Mouse (Mus musculus) splenic B cell, adult 2 months (primary cell): ENCODE data around the gene Orai2.

Source experiments
- DNase-seq: peaks from one replicate; pipeline ENCODE4 v3.0.0-alpha.2; 2011; ENCODE audit warnings: low read depth, low spot score
- H3K27me3 ChIP-seq: 2 replicates; pipeline ENCODE4 v1.6.1; 2012; ENCODE audit warnings: mild to moderate bottlenecking, low read length, moderate library complexity, mixed read lengths; ENCODE audit not compliant: control insufficient read depth, poor library complexity, insufficient read depth, severe bottlenecking
- H3K36me3 ChIP-seq: 2 replicates; pipeline ENCODE4 v1.6.1; 2012; ENCODE audit warnings: mild to moderate bottlenecking, low read length, moderate library complexity, mixed read lengths; ENCODE audit not compliant: control insufficient read depth, poor library complexity, insufficient read depth, severe bottlenecking

Orai2 gene

DNA sequence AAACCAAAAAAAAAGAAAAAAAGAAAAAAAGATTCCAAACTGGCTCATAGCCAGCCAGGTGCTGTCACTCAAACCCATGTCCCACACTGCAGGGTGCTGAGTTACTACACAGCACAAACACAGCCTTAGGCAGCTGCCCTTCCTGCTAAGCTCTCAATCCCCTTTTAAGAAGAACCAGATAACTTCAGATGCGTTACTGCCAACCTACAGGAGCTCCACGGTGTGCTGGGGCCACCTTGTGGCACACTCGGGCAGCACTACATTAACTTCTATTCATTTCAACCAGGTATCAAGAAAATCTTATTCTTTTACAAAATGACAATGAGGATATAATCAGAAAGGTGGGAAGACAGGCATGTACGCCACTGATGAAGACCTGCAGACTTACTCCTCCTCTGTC lies 16.2 kb upstream of the Orai2 start:
- H3K36me3 ChIP-seq: peaks cover 9% of the 10 kb centered on the region

DNA sequence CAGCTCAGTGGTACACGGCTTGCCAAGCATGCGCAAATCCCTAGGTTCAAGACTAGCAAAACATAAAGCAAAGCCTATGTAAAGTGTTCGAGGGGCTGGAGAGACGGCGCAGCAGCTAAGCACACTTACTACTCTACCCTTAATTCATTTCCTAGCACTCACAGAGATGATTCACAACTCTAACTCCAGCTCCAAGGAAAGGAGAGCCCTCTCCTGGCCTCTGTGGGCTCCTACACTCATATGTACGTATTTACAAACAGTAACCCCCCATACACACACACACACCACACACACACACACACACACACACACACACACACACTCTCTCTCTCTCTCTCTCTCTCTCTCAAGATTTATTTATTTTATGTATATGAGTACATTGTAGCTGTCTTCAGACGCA lies 13.3 kb upstream of the Orai2 start:
- no peak for DNase-seq

More for the DNA sequence above, 16.2 kb upstream of the Orai2 start:
- no peaks in the 10 kb centered on the region for H3K27me3 ChIP-seq
- DNase-seq: peak; percentile 84

DNA sequence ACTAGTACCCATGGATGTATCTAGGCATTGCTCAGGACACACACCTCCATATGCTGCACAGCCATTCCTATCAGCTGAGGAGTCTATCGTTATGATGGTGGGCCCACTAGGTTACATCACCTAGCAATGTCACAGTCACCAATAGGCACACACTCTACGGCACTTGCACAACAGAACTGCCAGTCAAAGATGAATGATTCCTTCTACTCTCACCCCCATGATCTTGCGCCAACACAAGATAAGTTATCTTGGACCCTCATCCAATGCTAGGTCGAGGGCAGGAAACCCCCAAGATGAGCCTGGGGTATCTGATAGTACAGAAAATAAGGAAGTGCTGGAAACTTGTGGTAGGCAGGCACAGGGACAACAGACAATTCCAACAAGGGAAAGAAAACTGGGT lies 12.3 kb upstream of the Orai2 start:
- no peak for DNase-seq
- Histone ChIP-seq H3K36me3 (peaks cover 7% of the 10 kb centered on the region), H3K27me3 (no peaks in the 10 kb centered on the region)

More for the DNA sequence above, 13.3 kb upstream of the Orai2 start:
- peaks cover 9% of the 10 kb centered on the region for H3K36me3 ChIP-seq
- H3K27me3 ChIP-seq: no peaks in the 10 kb centered on the region

DNA sequence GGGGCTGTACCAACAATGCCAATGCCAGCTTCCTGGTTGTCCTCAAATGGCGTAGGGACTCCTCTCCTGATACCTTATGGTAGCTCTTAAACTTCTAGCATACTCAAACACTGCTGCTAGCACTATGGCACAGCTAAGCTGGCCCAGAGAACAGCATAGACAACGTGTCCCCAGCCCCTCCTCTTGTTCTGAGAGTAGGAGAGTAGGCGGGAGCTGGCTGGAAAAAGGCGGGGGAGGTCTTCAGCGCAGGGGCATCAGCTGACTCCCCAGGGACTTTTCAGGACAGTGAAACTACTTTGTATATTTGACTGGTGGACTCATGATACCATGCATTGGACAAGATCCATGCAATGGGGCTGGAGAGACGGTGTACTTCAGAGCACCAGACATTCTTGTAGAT lies 11.5 kb upstream of the Orai2 start:
- no peaks in the 10 kb centered on the region for H3K27me3 ChIP-seq
- no peak for DNase-seq
- peaks cover 5% of the 10 kb centered on the region for H3K36me3 ChIP-seq

DNA sequence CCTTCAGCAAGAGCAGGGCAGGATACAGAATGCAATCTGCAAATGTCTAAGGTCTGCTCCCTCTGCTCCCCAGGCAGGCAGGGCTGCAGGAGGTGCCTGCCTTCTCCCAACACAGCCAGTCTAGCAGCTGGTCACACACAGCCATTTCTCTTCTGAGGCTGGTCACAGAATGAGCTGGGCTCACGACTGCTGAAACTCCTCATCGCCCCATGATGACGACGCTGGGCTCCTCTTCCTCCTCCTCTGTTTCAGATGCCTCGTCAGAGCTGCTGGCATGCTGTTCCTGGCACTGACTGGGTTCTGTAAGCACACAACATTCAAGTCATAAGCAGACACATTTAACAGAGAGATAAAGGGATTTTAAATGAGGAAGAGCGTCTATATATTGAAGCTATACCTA lies 10.7 kb upstream of the Orai2 start:
- H3K36me3 ChIP-seq: peaks cover 5% of the 10 kb centered on the region
- DNase-seq: no peak
- H3K27me3 ChIP-seq: no peaks in the 10 kb centered on the region

DNA sequence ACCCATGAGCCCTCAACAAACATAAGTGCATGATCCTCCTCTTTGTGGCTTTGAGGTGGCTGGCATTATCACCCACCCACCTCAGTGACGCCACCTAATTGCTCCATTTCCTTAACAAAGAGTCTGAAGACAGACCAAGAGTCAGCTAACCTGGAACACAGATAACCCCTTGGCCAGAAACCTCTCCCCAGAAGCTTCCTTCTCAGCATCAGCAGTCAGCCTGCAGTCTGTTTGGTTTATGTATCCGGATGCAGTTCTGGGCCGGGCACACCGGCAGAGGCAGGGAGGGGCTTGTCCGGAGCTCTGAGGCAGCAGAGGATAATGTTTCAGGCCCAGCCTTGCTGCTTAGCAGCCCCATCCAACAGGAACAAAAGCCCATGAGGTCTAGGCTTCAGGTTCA lies 9.1 kb upstream of the Orai2 start:
- no peaks in the 10 kb centered on the region for H3K27me3 ChIP-seq
- peaks cover 5% of the 10 kb centered on the region; the same call in 1 of the 2 replicates for H3K36me3 ChIP-seq
- DNase-seq: no peak

DNA sequence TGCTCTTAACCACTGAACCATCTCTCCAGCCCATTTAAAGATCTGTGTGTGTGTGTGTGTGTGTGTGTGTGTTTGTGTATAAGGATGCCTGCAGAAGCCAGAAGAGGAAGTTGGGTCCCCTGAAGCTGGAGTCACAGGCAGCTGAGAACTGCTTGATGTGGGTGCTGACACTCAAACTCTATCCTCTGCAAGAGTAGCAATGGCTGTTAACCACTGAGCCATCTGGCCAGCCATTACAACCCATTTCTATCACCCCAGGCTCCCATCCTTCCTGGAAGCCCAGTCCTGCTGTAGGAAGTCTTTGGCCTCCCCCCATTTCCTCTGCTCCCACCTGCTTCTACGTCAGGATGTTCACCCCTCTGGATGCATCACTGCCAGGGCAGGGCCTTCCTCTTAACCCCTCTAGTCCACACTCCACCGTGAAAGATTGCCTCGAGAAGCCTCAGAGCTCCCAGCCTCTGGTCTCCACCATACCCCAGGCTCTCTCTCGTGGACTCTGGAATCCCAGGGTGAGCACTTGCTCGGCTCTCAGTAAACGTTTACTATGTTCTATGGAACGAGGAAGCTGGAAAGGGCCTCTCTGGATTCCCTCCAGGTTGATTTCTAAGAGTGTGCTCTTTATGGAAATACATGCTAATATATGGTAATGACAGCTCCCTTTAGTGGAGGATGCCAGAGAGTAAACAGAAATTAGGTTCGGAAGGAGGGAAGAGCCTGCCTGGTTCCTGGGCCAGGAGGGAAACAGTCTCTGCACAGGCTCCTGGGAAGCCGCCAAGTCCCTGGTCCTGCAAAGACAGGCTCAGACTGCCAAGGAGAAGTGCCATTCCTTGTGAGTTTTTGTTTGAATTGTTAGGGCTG lies 3.3 kb upstream of the Orai2 start:
- Histone ChIP-seq H3K36me3 (no peaks in the 10 kb centered on the region), H3K27me3 (no peaks in the 10 kb centered on the region)
- peak; percentile 47 for DNase-seq

DNA sequence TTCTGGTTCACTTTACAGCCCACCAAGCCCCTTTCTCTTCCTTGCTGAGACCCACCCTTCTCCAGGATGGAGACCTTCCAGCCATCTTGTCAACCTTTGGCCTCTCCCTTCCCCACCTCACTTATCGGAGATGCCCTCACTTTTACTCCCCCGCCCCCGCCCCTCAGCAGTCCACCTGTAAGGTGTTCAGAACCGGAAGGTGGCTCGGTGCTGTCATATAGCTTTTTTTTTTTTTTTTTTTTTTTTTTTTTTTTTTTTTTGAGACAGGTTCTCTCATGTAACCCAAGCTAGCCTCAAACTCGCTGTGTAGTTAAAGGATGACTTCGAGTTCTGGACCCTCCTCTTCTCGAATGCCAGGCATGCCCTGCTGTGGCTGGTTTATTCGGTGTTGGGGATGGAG lies 2.4 kb upstream of the Orai2 start:
- DNase-seq: no peak
- Histone ChIP-seq H3K27me3 (no peaks in the 10 kb centered on the region), H3K36me3 (peaks cover 4% of the 10 kb centered on the region)

DNA sequence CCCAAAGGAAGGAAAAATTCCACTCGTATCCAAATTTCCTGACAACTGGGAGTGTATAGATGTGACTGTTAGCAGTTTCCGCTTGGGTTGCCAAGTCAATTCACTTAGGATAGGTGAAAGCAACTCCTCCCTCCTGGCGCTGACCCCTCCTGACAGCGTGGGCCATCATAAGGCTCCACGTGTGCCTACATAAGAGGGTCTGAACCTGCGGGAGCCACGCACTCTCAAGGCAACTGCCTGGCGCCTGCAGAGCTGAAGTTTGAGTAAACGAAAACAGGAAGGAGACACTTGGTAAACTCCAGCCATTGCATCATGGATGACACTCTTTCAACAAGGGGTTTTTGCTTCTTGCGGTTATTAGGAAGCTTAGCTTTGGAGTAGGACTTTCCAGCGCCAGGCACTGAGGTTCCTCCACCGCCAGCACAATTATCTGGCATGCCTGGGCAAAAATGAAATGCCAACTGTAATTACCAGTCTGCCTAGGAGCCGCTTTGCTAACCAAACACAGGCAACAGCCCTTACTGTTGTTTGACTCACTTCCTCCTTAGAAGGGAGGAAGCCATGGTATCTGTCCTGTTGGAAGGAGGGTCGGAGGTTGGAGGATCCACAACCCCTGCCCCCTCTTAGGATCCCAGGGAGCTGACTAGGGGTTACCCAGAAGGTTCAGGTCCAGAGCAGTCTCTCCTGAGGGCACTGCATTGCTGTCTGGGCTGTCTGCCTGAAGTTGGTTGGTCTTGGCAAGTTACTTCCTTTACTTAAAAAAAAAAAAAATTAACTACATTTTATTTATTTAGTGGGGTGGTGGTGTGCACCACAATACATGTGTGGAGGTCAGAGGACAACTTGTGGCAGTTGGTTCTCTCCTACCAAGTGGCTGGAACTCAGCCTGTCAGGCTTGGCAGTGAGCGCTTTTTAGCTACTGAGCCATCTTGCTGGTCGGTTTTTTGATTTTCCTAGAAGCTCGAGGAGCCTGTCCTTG lies 1.1 kb upstream of the Orai2 start:
- DNase-seq: peak; percentile 56
- H3K27me3 ChIP-seq: no peaks in the 10 kb centered on the region
- peaks cover 9% of the 10 kb centered on the region for H3K36me3 ChIP-seq

DNA sequence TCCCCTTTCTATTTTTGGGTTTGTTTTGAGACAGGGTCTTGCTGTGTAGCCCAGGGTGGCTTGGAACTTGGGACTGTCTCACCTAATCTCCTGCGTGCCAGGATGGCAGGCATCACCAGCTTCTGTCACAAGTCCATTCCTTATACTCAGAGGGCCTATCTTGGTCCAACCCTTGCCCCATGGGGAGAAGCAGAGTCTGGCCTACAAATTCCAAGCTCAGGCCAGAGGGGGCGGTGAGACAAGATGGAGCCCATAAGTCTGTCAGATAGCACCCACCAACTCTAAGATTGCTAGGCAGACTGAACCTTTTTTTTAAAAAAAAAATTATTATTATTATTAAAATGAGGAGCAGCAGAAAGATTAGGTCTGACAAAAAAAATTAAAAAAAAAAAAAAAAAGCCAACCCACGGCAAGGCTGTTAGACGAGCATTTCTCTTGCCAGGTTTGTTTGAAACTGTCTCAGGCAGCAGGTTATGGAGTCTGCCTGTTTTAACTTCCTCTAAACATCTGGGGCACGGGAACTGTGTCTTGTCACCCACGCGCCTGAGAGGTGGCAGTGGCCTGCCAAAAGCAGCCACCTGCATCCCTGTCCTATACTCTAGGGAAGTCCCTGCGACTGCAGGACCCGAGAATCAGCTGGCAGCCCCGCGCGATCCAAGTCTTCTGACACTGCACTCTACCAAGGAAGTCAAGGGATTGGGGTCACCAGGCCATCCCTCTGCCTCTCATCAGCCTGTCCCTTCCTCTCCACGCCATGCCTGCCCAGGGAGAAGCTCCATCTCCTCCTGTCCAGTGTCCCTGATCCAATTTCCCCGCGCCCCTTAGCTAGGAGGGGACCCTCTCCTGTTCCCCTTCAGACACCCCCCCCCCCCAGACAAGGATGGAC lies 644 bp downstream of the Orai2 start:
- Histone ChIP-seq H3K27me3 (no peaks in the 10 kb centered on the region), H3K36me3 (peaks cover 13% of the 10 kb centered on the region)
- peak; percentile 78 for DNase-seq

DNA sequence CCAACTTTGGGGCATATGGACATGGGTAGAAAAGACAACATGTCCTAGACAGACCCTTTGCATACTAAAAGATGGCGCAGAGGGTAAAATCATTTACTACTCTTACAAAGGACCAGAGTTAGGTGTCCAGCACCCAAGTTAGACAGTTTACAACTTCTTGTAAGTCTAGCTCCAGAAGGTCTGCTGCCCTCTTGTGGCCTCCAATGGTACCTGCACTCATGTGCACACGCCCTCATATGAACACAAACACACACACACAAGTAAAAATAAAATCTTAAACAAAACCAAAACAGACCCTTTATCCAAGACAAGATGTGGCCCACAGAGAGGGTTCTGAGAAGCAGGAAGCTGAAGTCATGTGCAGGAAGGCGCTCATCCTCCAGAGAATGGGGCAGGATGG lies 2.4 kb downstream of the Orai2 start:
- DNase-seq: peak; percentile 53
- peaks cover 13% of the 10 kb centered on the region for H3K36me3 ChIP-seq

DNA sequence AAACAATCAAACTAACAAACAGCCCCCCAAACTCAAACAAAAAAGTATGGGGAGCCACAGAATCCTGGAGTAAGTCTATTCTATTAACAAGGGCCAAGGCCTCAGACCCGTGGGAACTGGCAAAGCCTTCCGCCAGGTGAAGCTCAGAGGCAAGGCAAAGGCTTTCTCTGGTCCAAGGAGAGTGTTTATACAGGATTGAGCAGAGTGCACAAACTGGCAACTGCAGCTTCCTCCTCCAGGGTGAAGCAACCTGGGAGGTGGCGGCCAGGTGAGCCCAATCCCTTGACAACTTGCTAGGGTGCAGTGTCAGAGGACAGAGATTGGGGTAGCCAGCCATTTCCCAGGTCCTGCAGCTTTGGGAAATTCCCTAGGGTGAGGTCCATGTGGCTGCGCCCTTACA lies 3.2 kb downstream of the Orai2 start:
- Histone ChIP-seq H3K36me3 (peaks cover 13% of the 10 kb centered on the region), H3K27me3 (no peaks in the 10 kb centered on the region)
- DNase-seq: no peak

More for the DNA sequence above, 2.4 kb downstream of the Orai2 start:
- H3K27me3 ChIP-seq: no peaks in the 10 kb centered on the region

DNA sequence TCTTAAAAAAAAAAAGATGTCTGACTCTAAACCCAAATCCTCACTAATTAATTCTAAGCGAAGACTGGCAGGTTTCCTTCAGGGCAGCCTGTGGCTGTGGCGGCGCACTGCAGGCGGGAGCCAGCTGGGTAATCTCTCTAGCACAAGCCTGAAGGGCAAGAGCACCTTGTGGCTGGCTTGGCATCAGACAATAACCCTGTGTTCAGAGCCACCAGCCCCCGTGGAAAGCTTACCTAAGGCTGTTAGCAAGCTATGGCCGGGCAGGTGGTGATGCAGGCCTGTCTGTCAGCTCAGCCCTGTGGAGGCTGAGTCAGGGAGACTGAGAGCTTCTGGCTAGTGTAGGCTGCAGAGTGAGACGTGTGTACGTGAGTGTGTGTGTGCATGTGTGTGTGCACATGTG lies 5.3 kb downstream of the Orai2 start:
- DNase-seq: no peak
- H3K36me3 ChIP-seq: peaks cover 17% of the 10 kb centered on the region

DNA sequence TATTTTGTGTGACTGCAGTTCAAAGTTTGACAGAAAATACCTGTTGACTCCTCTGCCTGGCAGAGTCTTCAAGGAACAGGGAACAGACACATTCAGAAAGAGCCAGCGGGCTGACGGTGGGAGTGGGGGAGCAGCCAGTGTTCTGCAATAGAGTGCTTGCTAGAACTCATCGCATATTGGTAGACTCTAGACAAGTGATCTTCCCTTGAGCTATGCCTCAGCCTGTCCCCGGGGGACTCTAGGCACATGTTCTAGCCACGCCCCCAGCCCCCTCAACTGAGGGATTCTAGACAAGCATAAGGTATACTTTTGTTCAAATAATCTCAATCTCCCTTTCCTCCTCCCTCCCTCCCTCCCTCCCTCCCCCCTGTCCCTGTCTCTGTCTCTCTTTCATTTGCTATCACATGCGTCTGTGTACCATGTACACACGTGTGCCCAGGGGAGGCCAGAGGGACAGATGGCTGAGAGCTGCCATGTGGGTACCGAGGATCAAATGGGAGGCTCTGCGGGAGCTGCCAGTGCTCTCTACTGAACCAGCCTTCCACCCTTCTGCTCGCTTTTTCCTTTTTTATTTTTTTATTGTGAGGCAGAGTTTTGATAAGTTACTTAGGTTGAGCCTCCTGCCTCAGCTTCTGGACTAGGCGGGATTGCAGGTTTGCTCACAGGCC lies 6.6 kb downstream of the Orai2 start:
- DNase-seq: no peak
- Histone ChIP-seq H3K36me3 (peaks cover 19% of the 10 kb centered on the region), H3K27me3 (no peaks in the 10 kb centered on the region)

More for the DNA sequence above, 5.3 kb downstream of the Orai2 start:
- no peaks in the 10 kb centered on the region for H3K27me3 ChIP-seq
